Mouse (Mus musculus): ENCODE results near the gene Lilrb4a. TPM values are rescaled to one million over a fixed set of nuclear protein-coding genes. Genes with fewer than 3 reads are reported as not detected.
"Not testable (repeated sequence)": the region's sequence is repeated elsewhere in the genome, so short reads cannot be mapped to it uniquely, and the experiment has no call there.

Gene Lilrb4a
- 5.2 and 9.0 TPM in 2 replicates for polyA plus RNA-seq (2012; rRNA removed)

- DNase-seq; H3K4me3 ChIP-seq (replicated peaks; ENCODE audit: extremely low read depth, low read depth, low read length); H3K4me1 ChIP-seq (ENCODE audit: control insufficient read depth, insufficient read depth, low read length): not testable (repeated sequence)
- WGBS: no CpG with 5 or more reads among the region's 2 CpGs
Measured at GRCm38 (mm10) chr10:51490691-51491090, at the start of gene Lilrb4a. TSS of gene Lilrb4a (plus strand) at chr10:51490956.

DNA sequence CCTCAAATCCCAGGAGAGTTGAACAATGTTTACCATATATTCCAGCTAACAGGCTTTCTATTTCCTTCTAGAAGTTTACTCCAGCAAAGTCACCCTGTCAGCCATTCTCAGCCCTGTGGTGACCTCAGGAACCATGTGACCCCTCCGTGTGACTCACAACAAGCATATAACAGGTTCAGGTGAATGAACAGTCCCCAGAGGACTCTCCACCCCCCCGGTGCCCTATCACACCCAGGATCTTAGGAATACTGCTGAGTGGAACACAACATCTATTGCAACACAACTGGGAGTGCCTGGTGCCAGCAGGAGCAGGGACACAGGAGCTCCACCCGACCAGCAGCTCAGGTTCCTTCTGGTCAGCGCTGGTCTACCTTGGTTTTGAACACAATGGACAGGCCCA is 39.1 kb upstream of the Lilrb4a start:
- WGBS: 68% methylated on average over 4 of the region's 4 CpGs
- Histone ChIP-seq H3K4me3 (replicated peaks; ENCODE audit: extremely low read depth, low read depth, low read length) (no peak overlapping the region), H3K4me1 (ENCODE audit: control insufficient read depth, insufficient read depth, low read length) (no peaks in the 10 kb centered on the region)
- no peak for DNase-seq
- TF ChIP-seq POLR2A (IDR thresholded peaks at IDR 0.05; ENCODE audit: borderline replicate concordance, extremely low read depth, low read depth, low read length) (no peak), CTCF (IDR thresholded peaks at IDR 0.05; ENCODE audit: insufficient read depth, low read length) (no peak)

GRCm38 (mm10) chr10:51453616-51454298 is 37.0 kb upstream of the Lilrb4a start:
- Histone ChIP-seq H3K4me1 (ENCODE audit: control insufficient read depth, insufficient read depth, low read length) (no peaks in the 10 kb centered on the region), H3K4me3 (replicated peaks; ENCODE audit: extremely low read depth, low read depth, low read length) (no peak overlapping the region)
- no peak for DNase-seq
- TF ChIP-seq POLR2A (IDR thresholded peaks at IDR 0.05; ENCODE audit: borderline replicate concordance, extremely low read depth, low read depth, low read length) (no peak), CTCF (IDR thresholded peaks at IDR 0.05; ENCODE audit: insufficient read depth, low read length) (no peak)
- 68% methylated on average over 1 of the region's 1 CpGs for WGBS

GRCm38 (mm10) chr10:51454365-51454764 is 36.4 kb upstream of the Lilrb4a start:
- no peak for DNase-seq
- TF ChIP-seq POLR2A (IDR thresholded peaks at IDR 0.05; ENCODE audit: borderline replicate concordance, extremely low read depth, low read depth, low read length) (no peak), CTCF (IDR thresholded peaks at IDR 0.05; ENCODE audit: insufficient read depth, low read length) (no peak)
- WGBS: 26% methylated on average over 1 of the region's 1 CpGs
- H3K4me1 ChIP-seq (ENCODE audit: control insufficient read depth, insufficient read depth, low read length): no peaks in the 10 kb centered on the region
- H3K4me3 ChIP-seq (replicated peaks; ENCODE audit: extremely low read depth, low read depth, low read length): no peak overlapping the region

- Histone ChIP-seq H3K4me3 (replicated peaks; ENCODE audit: extremely low read depth, low read depth, low read length) (no peak overlapping the region), H3K4me1 (ENCODE audit: control insufficient read depth, insufficient read depth, low read length) (no peaks in the 10 kb centered on the region)
- WGBS: 65% methylated on average over 1 of the region's 1 CpGs
- TF ChIP-seq POLR2A (IDR thresholded peaks at IDR 0.05; ENCODE audit: borderline replicate concordance, extremely low read depth, low read depth, low read length) (no peak), CTCF (IDR thresholded peaks at IDR 0.05; ENCODE audit: insufficient read depth, low read length) (no peak)
- DNase-seq: no peak
Measured at GRCm38 (mm10) chr10:51455762-51456161, 35.0 kb upstream of the Lilrb4a start.

GRCm38 (mm10) chr10:51456369-51456768 is 34.4 kb upstream of the Lilrb4a start:
- Histone ChIP-seq H3K4me1 (ENCODE audit: control insufficient read depth, insufficient read depth, low read length) (no peaks in the 10 kb centered on the region), H3K4me3 (replicated peaks; ENCODE audit: extremely low read depth, low read depth, low read length) (no peak overlapping the region)
- 61% methylated on average over 4 of the region's 4 CpGs for WGBS
- no peak for TF ChIP-seq POLR2A (IDR thresholded peaks at IDR 0.05; ENCODE audit: borderline replicate concordance, extremely low read depth, low read depth, low read length)
- no peak for TF ChIP-seq CTCF (IDR thresholded peaks at IDR 0.05; ENCODE audit: insufficient read depth, low read length)
- DNase-seq: no peak

GRCm38 (mm10) chr10:51463800-51464199 is 27.0 kb upstream of the Lilrb4a start:
- WGBS: 59% methylated on average over 4 of the region's 4 CpGs
- H3K4me1 ChIP-seq (ENCODE audit: control insufficient read depth, insufficient read depth, low read length); DNase-seq; H3K4me3 ChIP-seq (replicated peaks; ENCODE audit: extremely low read depth, low read depth, low read length): not testable (repeated sequence)

DNA sequence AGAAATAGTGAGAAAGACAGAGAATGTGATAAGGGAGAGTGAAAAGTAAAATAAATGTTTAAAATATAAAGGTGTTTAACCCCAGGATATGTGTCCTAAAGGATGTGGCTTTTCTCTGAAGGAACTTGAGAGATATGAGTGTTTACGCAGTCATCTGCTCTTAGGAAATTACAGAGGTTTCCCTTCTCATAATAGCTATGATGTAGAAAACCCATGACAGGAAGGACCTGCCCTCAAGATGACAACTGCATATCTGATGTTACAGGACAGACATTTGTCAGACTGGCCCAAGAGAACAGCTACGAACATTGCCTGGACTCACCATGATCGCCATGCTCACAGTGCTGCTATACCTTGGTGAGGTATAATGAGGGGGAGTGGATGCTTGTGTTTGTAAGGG is 10.4 kb upstream of the Lilrb4a start, which contains the start of the genes Gm49339 and Lilr4b:
Gm49339 (plus strand) TSS at position 216 of the 400 bp plus-strand sequence.
Lilr4b (plus strand) TSS at position 236 of the 400 bp plus-strand sequence.
- not testable (repeated sequence) for DNase-seq; H3K4me3 ChIP-seq (replicated peaks; ENCODE audit: extremely low read depth, low read depth, low read length); H3K4me1 ChIP-seq (ENCODE audit: control insufficient read depth, insufficient read depth, low read length)
- 42% methylated on average over 1 of the region's 3 CpGs for WGBS

DNA sequence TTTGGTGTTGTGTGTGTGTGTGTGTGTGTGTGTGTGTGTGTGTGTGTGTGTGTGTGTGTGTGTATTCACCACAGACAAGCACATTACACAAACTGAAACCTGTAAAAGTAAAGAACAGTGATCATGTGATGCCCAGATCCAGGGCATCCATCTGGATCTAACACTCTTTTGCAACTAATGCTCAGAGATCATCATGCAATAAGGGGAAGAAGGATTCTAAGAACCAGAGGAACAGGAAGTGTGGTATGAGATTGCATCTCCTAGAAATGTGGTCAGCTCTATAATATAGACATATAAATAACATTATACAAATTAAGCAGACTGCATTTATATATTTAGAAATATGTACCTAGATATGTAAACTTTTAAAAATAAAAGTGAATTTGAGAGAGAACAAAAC is 29.3 kb downstream of the Lilrb4a start:
- no peak for TF ChIP-seq POLR2A (IDR thresholded peaks at IDR 0.05; ENCODE audit: borderline replicate concordance, extremely low read depth, low read depth, low read length)
- no peak for TF ChIP-seq CTCF (IDR thresholded peaks at IDR 0.05; ENCODE audit: insufficient read depth, low read length)
- no peak for DNase-seq

DNA sequence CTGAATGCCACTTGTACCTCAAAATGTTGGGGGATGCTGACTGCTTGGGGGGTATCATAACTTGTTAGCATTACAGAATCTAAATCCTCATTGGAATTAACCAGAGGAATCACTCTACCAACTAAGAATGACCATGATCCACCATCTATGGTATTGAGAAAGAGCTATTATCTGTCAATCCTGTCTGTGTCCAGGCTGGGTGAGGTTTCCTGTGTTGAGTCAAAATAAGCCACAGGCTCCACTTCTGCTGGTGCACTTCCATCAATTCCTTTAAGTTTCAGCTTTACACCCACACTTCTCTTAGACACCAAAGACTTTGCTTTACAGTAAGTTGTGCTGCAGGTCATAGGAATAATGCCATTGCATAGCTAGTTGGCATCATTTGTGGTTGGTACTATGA is 30.7 kb downstream of the Lilrb4a start:
- no peak overlapping the region for H3K4me3 ChIP-seq (replicated peaks; ENCODE audit: extremely low read depth, low read depth, low read length)
- H3K4me1 ChIP-seq (ENCODE audit: control insufficient read depth, insufficient read depth, low read length): no peaks in the 10 kb centered on the region
- DNase-seq: no peak
- no peak for TF ChIP-seq POLR2A (IDR thresholded peaks at IDR 0.05; ENCODE audit: borderline replicate concordance, extremely low read depth, low read depth, low read length)
- TF ChIP-seq CTCF (IDR thresholded peaks at IDR 0.05; ENCODE audit: insufficient read depth, low read length): no peak

More for the DNA sequence above, 29.3 kb downstream of the Lilrb4a start:
- no peaks in the 10 kb centered on the region for H3K4me1 ChIP-seq (ENCODE audit: control insufficient read depth, insufficient read depth, low read length)
- no peak overlapping the region for H3K4me3 ChIP-seq (replicated peaks; ENCODE audit: extremely low read depth, low read depth, low read length)
